Comparison of ENCODE assay signal across 29 mouse cellular contexts in genomic region chr9:17168193-17168592, GRCm38 (mm10).
"Had no signal": no experiment of that assay in that cellular context is flagged by ENCODE, and none has a peak within 500 bp of the region (broad histone marks: within the 10 kb centered on the region; RNA-seq: fewer than 3 reads in every experiment).

No protein-coding gene starts in this region.

- H3K4me3 ChIP-seq: heart, adult 2 months; heart, embryonic 13.5 days; heart, embryonic 15.5 days; hindbrain, embryonic 12.5 days; intestine, embryonic 15.5 days; layer of hippocampus, adult 2 months; left cerebral cortex, adult 2 months; limb, embryonic 10.5 days; limb, embryonic 12.5 days; liver, embryonic 13.5 days; liver, embryonic 15.5 days had no signal

- H3K9me3 ChIP-seq: heart, embryonic 13.5 days; heart, embryonic 15.5 days; hindbrain, embryonic 12.5 days; intestine, embryonic 15.5 days; limb, embryonic 10.5 days; limb, embryonic 12.5 days; liver, embryonic 13.5 days; liver, embryonic 15.5 days had no signal

- H3K36me3 ChIP-seq: heart, embryonic 13.5 days; heart, embryonic 15.5 days; hindbrain, embryonic 12.5 days; intestine, embryonic 15.5 days; limb, embryonic 10.5 days; limb, embryonic 12.5 days; liver, embryonic 13.5 days; liver, embryonic 15.5 days had no signal

- H3K27me3 ChIP-seq: heart, embryonic 13.5 days; heart, embryonic 15.5 days; hindbrain, embryonic 12.5 days; intestine, embryonic 15.5 days; limb, embryonic 12.5 days; liver, embryonic 13.5 days; liver, embryonic 15.5 days had no signal

- ATAC-seq: hindbrain, embryonic 16.5 days; inflammation-experienced regulatory T-cells, adult 6 months; intestine, embryonic 15.5 days; intestine, postnatal 0 days; liver, postnatal 0 days had no signal

- DNase-seq: gastrocnemius, postnatal 14 days; gastrocnemius, postnatal 36 days; heart, adult 11 months; heart, adult 2 months; heart, postnatal 14 days; heart, postnatal 36 days; kidney, adult 18-20 months; kidney, adult 8-10 months; kidney, postnatal 10 days; kidney, postnatal 25 days; kidney, postnatal 4 days; liver; liver, embryonic 13.5 days; liver, postnatal 0 days had no signal

- H3K27ac ChIP-seq: heart, adult 2 months; heart, embryonic 13.5 days; heart, embryonic 15.5 days; hindbrain, embryonic 12.5 days; hindbrain, embryonic 14.5 days; intestine, embryonic 15.5 days; layer of hippocampus, adult 2 months; left cerebral cortex, adult 2 months; limb, embryonic 10.5 days; limb, embryonic 12.5 days; liver, embryonic 13.5 days; liver, embryonic 15.5 days had no signal

- H3K4me1 ChIP-seq: heart, embryonic 13.5 days; heart, embryonic 15.5 days; hindbrain, embryonic 12.5 days; intestine, embryonic 15.5 days; limb, embryonic 10.5 days; limb, embryonic 12.5 days; liver, embryonic 13.5 days; liver, embryonic 15.5 days had no signal

- H3K4me2 ChIP-seq: heart, embryonic 11.5 days; heart, embryonic 13.5 days; heart, embryonic 15.5 days; hindbrain, embryonic 12.5 days; hindbrain, embryonic 14.5 days; intestine, embryonic 15.5 days; limb, embryonic 12.5 days; liver, embryonic 11.5 days; liver, embryonic 13.5 days; liver, embryonic 15.5 days had no signal

- H3K9ac ChIP-seq: heart, embryonic 13.5 days; heart, embryonic 15.5 days; hindbrain, embryonic 12.5 days; hindbrain, embryonic 14.5 days; intestine, embryonic 15.5 days; limb, embryonic 12.5 days; liver, embryonic 13.5 days; liver, embryonic 15.5 days; liver, postnatal 0 days had no signal
